Mouse (Mus musculus) lung, embryonic 16.5 days (tissue): Measurements from ENCODE around the gene Fkrp. TPM values are rescaled to one million over a fixed set of nuclear protein-coding genes. Genes with fewer than 3 reads are reported as not detected.
A peak's percentile ranks its signal among the peaks of the same experiment; 100 is the strongest.

Experiments used
- ATAC-seq: fragments of 200-750 bp; cut with Nextera tagmentation; 2 replicates; pipeline ENCODE4 v1.8.0; 2017; ENCODE audit warnings: low read depth, mild to moderate bottlenecking, moderate library complexity
- H3K27ac ChIP-seq: fragments of 300-500 bp; sonication (generic); 2 replicates; pipeline ENCODE4 v1.5.1; 2014; ENCODE audit warnings: mild to moderate bottlenecking, control low read depth, low read length
- H3K27me3 ChIP-seq: fragments of 300-500 bp; sonication (generic); 2 replicates; pipeline ENCODE4 v1.6.1; 2014; ENCODE audit warnings: low read depth, low read length, mixed read lengths; ENCODE audit not compliant: control insufficient read depth, insufficient read depth
- H3K36me3 ChIP-seq: fragments of 300-500 bp; sonication (generic); 2 replicates; pipeline ENCODE4 v1.6.1; 2014; ENCODE audit warnings: low read length; ENCODE audit not compliant: control insufficient read depth, insufficient read depth
- H3K4me1 ChIP-seq: fragments of 300-500 bp; sonication (generic); replicated peaks from 2 replicates; pipeline ENCODE4 v1.6.1; 2014; ENCODE audit warnings: low read length, mixed read lengths; ENCODE audit not compliant: control insufficient read depth, insufficient read depth
- H3K4me2 ChIP-seq: fragments of 300-500 bp; sonication (generic); 2 replicates; pipeline ENCODE4 v1.6.1; 2014; ENCODE audit warnings: low read depth, low read length, control low read depth
- H3K4me3 ChIP-seq: fragments of 300-500 bp; sonication (generic); 2 replicates; pipeline ENCODE4 v1.5.1; 2014; ENCODE audit warnings: mild to moderate bottlenecking, low read length, control low read depth
- H3K9ac ChIP-seq: fragments of 300-500 bp; sonication (generic); 2 replicates; pipeline ENCODE4 v1.6.1; 2014; ENCODE audit warnings: low read length, control low read depth
- H3K9me3 ChIP-seq: fragments of 300-500 bp; sonication (generic); 2 replicates; pipeline ENCODE4 v1.6.1; 2016; ENCODE audit warnings: low read length; ENCODE audit not compliant: control insufficient read depth
- WGBS: fragments of 180-500 bp; shearing (Covaris S2); extraction: QIAGEN DNeasy Blood & Tissue Kit; methylation state at CpG from one replicate; pipeline ENCODE4 v1.1.7; 2014; 5-methylcytosine and 5-hydroxymethylcytosine counted together
- polyA plus RNA-seq: library from polyadenylated mRNA; unstranded; fragments of >200 nt; fragmentation: Nextera tagmentation; extraction: Ambion mirVana; gene quantifications from 2 replicates; pipeline ENCODE4 v1.2.1, GENCODE M21; 2015

Gene Fkrp
- polyA plus RNA-seq, 1 experiment from 2014 or later, result 28.9 TPM

GRCm38 (mm10) chr7:16766443-16766842 is 50.1 kb downstream of the Fkrp start:
- peaks cover 5% of the 10 kb centered on the region for H3K4me1 ChIP-seq

DNA sequence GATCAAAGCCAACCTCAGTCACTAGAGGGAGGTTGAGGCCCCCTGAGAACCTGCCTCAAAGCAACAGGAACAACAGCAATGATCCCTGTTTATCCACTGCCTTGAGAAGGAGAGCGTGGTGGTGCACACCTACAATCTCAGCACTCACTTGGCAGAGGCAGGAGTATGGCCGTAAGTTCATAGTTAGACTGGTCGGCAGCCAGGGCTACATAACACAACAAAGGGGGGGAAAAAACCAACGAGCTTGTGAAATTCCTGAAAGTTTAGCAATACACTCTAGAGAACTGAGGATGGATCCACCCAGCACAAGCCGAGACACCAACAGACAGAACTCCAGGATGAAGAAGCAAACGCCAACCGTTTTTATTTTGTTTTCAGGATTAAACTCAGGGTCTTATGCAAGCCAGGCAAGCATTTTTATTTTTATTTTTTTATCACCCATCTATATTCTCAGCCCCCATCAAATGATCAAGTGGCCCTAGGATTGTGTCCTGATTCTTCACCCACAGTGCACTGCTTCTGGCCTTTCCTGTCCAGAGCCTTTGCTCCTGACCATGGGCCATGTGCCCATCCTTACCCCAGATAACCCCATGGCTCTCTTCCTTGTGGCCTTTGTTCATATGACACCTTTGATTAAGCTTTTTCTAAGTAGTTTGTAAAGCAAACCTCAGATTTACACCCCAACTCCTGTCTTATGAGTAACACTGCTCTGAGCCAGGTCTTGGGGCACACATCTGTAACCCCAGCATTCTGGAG is 52.9 kb downstream of the Fkrp start:
- WGBS, result 73% methylated on average over 7 of the region's 7 CpGs
- Histone ChIP-seq H3K4me1 (peaks cover 19% of the 10 kb centered on the region), H3K9me3 (no peaks in the 10 kb centered on the region), H3K4me3 (no peak overlapping the region), H3K36me3 (no peaks in the 10 kb centered on the region), H3K4me2 (no peak overlapping the region), H3K9ac (no peak overlapping the region), H3K27ac (no peak overlapping the region), H3K27me3 (no peaks in the 10 kb centered on the region)
- ATAC-seq, result no peak

More at GRCm38 (mm10) chr7:16766443-16766842, 50.1 kb downstream of the Fkrp start:
- H3K9me3 ChIP-seq, result no peaks in the 10 kb centered on the region
- H3K27ac ChIP-seq, result no peak overlapping the region
- no peak overlapping the region for H3K4me3 ChIP-seq
- no peak for ATAC-seq
- H3K36me3 ChIP-seq, result no peaks in the 10 kb centered on the region
- H3K9ac ChIP-seq, result no peak overlapping the region
- H3K27me3 ChIP-seq, result no peaks in the 10 kb centered on the region
- H3K4me2 ChIP-seq, result no peak overlapping the region
- WGBS, result 36% methylated on average over 2 of the region's 2 CpGs

GRCm38 (mm10) chr7:16761630-16762029 is 54.9 kb downstream of the Fkrp start:
- Histone ChIP-seq H3K4me2 (no peak overlapping the region), H3K4me1 (peaks cover 19% of the 10 kb centered on the region), H3K4me3 (no peak overlapping the region), H3K27me3 (no peaks in the 10 kb centered on the region), H3K36me3 (no peaks in the 10 kb centered on the region), H3K9ac (peak overlapping the region; percentile 35; the same call in 1 of the 2 replicates), H3K9me3 (no peaks in the 10 kb centered on the region), H3K27ac (peak overlapping the region; percentile 69)
- 41% methylated on average over 5 of the region's 5 CpGs for WGBS
- no peak for ATAC-seq

- peak overlapping the region; percentile 27; the same call in 1 of the 2 replicates for H3K9ac ChIP-seq
These were observed 55.5 kb downstream of the Fkrp start for GRCm38 (mm10) chr7:16761005-16761481.

GRCm38 (mm10) chr7:16760292-16760691 is 56.2 kb downstream of the Fkrp start:
- Histone ChIP-seq H3K4me3 (no peak overlapping the region), H3K9me3 (no peaks in the 10 kb centered on the region), H3K4me1 (peaks cover 19% of the 10 kb centered on the region), H3K36me3 (no peaks in the 10 kb centered on the region), H3K9ac (no peak overlapping the region), H3K27me3 (no peaks in the 10 kb centered on the region), H3K27ac (peak overlapping the region; percentile 50), H3K4me2 (no peak overlapping the region)
- 17% methylated on average over 8 of the region's 8 CpGs for WGBS
- peak; percentile 35; the same call in 1 of the 2 replicates for ATAC-seq

More at GRCm38 (mm10) chr7:16761005-16761481, 55.5 kb downstream of the Fkrp start:
- no peaks in the 10 kb centered on the region for H3K9me3 ChIP-seq
- ATAC-seq, result peak; percentile 87
- WGBS, result 23% methylated on average over 10 of the region's 10 CpGs
- no peaks in the 10 kb centered on the region for H3K27me3 ChIP-seq
- H3K4me3 ChIP-seq, result no peak overlapping the region
- peaks cover 19% of the 10 kb centered on the region for H3K4me1 ChIP-seq
- H3K27ac ChIP-seq, result peak overlapping the region; percentile 77
- H3K36me3 ChIP-seq, result no peaks in the 10 kb centered on the region
- H3K4me2 ChIP-seq, result 0 out of 2 replicates have a peak overlapping the region, but pooled peaks have one; percentile 5

Other genes with a start within 250 kb of the Fkrp start
- gene Arhgap35, start 201.7 kb downstream of the Fkrp start, polyA plus RNA-seq, result 16.4 and 17.8 TPM in 2 replicates
- not detected in 2 replicates for gene Ceacam15, start 141.0 kb downstream of the Fkrp start, polyA plus RNA-seq
- not detected in 2 replicates for gene Ceacam9, start 94.8 kb downstream of the Fkrp start, polyA plus RNA-seq
- 275 and 283 TPM in 2 replicates for gene Ap2s1, start 78.3 kb downstream of the Fkrp start, polyA plus RNA-seq
- 46.7 and 47.2 TPM in 2 replicates for gene Slc1a5, start 35.4 kb downstream of the Fkrp start, polyA plus RNA-seq
- 87.1 and 92.1 TPM in 2 replicates for gene Strn4, start 843 bp downstream of the Fkrp start, polyA plus RNA-seq
- 21.7 and 23.3 TPM in 2 replicates for gene Prkd2, start 26.2 kb upstream of the Fkrp start, polyA plus RNA-seq
- 2.1 and 2.2 TPM in 2 replicates for gene Dact3, start 58.6 kb upstream of the Fkrp start, polyA plus RNA-seq
- gene Gng8, start 75.1 kb upstream of the Fkrp start, polyA plus RNA-seq, result 12.9 and 13.0 TPM in 2 replicates
- 2.6 and 2.8 TPM in 2 replicates for gene Ptgir, start 89.8 kb upstream of the Fkrp start, polyA plus RNA-seq
- gene Calm3, start 107.4 kb upstream of the Fkrp start, polyA plus RNA-seq, result 116 and 118 TPM in 2 replicates
- gene Pnmal2, start 128.0 kb upstream of the Fkrp start, polyA plus RNA-seq, result 5.1 and 5.5 TPM in 2 replicates
- 0.20 and 0.49 TPM in 2 replicates for gene Pnmal1, start 142.9 kb upstream of the Fkrp start, polyA plus RNA-seq
- 0.15 and 0.29 TPM in 2 replicates for gene Gm42372, start 166.4 kb upstream of the Fkrp start, polyA plus RNA-seq
- gene Ccdc8, start 176.0 kb upstream of the Fkrp start, polyA plus RNA-seq, result 41.7 and 43.8 TPM in 2 replicates
- gene Ppp5c, start 211.2 kb upstream of the Fkrp start, polyA plus RNA-seq, result 104 and 105 TPM in 2 replicates
- gene Hif3a, start 245.7 kb upstream of the Fkrp start, polyA plus RNA-seq, result 56.0 and 57.0 TPM in 2 replicates